Mouse (Mus musculus) spleen, adult 2 months (tissue): ENCODE measurements around the gene Nectin2. TPM values are rescaled to one million over a fixed set of nuclear protein-coding genes. Genes with fewer than 3 reads are reported as not detected.

Experiments
- DNase-seq, 2 experiments: peaks; one replicate each; pipeline versions ENCODE4 v3.0.0 to v3.0.0-alpha.2; 2012 to 2021; ENCODE audit warnings: low spot score in 2 of 2, low read depth in 1 of 2
- H3K27ac ChIP-seq: fragments of 200-500 bp; 2 replicates; pipeline ENCODE4 v1.5.1; 2012; ENCODE audit warnings: low read length, inconsistent platforms; ENCODE audit not compliant: insufficient read depth
- H3K27me3 ChIP-seq: fragments of 200-500 bp; 2 replicates; pipeline ENCODE4 v1.6.1; 2012; ENCODE audit warnings: mild to moderate bottlenecking, moderate library complexity, low read length, inconsistent platforms; ENCODE audit not compliant: control insufficient read depth, insufficient read depth
- H3K36me3 ChIP-seq: fragments of 200-500 bp; 2 replicates; pipeline ENCODE4 v1.6.1; 2012; ENCODE audit warnings: mild to moderate bottlenecking, low read length, inconsistent platforms; ENCODE audit not compliant: control insufficient read depth, insufficient read depth
- H3K4me1 ChIP-seq: fragments of 200-500 bp; 2 replicates; pipeline ENCODE4 v1.6.1; 2011; ENCODE audit warnings: inconsistent platforms; ENCODE audit not compliant: control insufficient read depth, insufficient read depth, insufficient read length
- H3K4me3 ChIP-seq: fragments of 200-500 bp; 2 replicates; pipeline ENCODE4 v1.5.1; 2011; ENCODE audit warnings: mild to moderate bottlenecking, inconsistent platforms; ENCODE audit not compliant: insufficient read depth, insufficient read length; ENCODE audit errors: extremely low read depth
- CTCF ChIP-seq: fragments of 200-500 bp; IDR thresholded peaks from 2 replicates; pipeline ENCODE4 v1.5.1; 2011; ENCODE audit warnings: mild to moderate bottlenecking, inconsistent platforms; ENCODE audit not compliant: insufficient read depth, insufficient read length, insufficient replicate concordance; ENCODE audit errors: extremely low read depth
- POLR2A ChIP-seq: fragments of 200-500 bp; IDR thresholded peaks from 2 replicates; pipeline ENCODE4 v1.6.1; 2011; ENCODE audit warnings: low read depth, low read length, inconsistent platforms
- WGBS: fragments of 180-500 bp; shearing (Covaris S2); methylation state at CpG from one replicate; pipeline ENCODE4 v1.1.7; 2018; 5-methylcytosine and 5-hydroxymethylcytosine counted together
- polyA plus RNA-seq: library from polyadenylated mRNA; depleted of rRNA; stranded (reverse); fragments of >200 nt; gene quantifications from 2 replicates; pipeline ENCODE4 v1.2.3, GENCODE M21; 2012

Gene Nectin2
- polyA plus RNA-seq, 1 experiment = 24.4 TPM

DNA sequence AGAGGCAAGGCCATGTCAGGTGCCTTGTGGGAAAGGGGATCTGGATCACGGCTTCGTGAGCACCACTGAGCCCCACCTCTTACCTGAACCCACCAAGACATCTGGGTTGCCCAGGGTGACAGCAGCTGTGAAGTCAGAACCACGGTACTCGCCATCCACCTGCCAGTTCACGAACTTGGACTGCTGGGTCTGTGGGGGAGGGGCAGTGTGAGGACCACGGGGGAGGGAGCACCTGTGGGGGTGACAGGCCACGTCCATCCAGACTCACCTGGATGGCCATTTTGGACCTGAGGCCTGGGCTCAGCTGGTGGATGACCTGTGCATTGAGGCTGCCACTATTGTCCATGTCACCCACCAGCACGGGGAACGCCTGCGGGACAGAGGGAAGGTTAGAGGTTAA, 39.6 kb downstream of the Nectin2 start:
- WGBS = 97% methylated on average over 10 of the region's 10 CpGs
- no peaks in the 10 kb centered on the region for H3K27me3 ChIP-seq
- no peak for DNase-seq
- H3K4me3 ChIP-seq = no peak overlapping the region
- TF ChIP-seq CTCF (no peak), POLR2A (no peak)
- H3K4me1 ChIP-seq = peaks cover 5% of the 10 kb centered on the region; the same call in 1 of the 2 replicates
- H3K36me3 ChIP-seq = peaks cover 20% of the 10 kb centered on the region
- no peak overlapping the region for H3K27ac ChIP-seq

DNA sequence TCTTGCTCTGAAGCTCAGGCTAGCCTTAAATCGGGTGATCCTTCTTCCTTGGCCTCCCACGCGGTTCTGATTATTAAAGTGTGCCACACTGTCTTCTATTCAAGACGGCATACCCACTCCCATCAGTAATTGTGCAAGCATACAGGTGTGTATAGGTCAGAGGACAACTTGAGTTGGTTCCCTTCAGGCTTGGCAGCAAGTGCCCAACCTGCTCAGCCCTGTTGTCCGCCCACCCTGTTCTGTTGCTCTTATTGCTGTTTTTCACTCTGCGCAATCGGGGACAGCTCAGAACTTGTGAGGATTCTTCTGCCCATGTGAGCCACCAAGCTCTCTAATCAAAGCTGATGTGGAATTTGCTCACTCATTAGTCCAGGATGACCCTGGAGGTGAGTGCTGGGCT, 45.0 kb downstream of the Nectin2 start:
- no peak for DNase-seq
- peaks cover 10% of the 10 kb centered on the region for H3K4me1 ChIP-seq
- WGBS = 96% methylated on average over 7 of the region's 7 CpGs
- no peak overlapping the region for H3K4me3 ChIP-seq
- no peak overlapping the region for H3K27ac ChIP-seq
- no peaks in the 10 kb centered on the region for H3K27me3 ChIP-seq
- no peak for TF ChIP-seq CTCF
- peaks cover 10% of the 10 kb centered on the region for H3K36me3 ChIP-seq

DNA sequence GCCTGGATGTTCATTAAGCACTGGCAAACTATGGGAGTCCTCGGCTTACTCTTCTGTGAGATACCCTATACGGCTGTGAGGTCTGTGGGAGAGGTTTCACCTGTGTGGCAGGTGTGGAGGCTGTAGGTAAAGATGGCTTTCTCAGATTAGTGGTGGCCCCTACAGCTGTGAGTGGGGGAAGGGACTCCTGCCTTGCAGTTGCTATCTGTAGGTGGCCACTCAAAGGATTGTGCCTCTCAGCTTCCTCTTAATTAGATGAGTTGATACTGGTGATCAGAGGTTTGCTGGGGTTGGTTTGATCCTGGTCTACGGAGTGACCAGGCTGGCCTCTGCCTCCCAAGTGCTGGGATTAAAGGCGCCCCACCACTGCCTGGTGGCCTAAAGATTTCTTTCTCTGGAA, 45.8 kb downstream of the Nectin2 start:
- no peak overlapping the region for H3K4me3 ChIP-seq
- TF ChIP-seq POLR2A (no peak), CTCF (no peak)
- no peaks in the 10 kb centered on the region for H3K27me3 ChIP-seq
- DNase-seq = no peak
- no peak overlapping the region for H3K27ac ChIP-seq
- 95% methylated on average over 4 of the region's 4 CpGs for WGBS
- H3K4me1 ChIP-seq = peaks cover 15% of the 10 kb centered on the region
- peaks cover 10% of the 10 kb centered on the region for H3K36me3 ChIP-seq

DNA sequence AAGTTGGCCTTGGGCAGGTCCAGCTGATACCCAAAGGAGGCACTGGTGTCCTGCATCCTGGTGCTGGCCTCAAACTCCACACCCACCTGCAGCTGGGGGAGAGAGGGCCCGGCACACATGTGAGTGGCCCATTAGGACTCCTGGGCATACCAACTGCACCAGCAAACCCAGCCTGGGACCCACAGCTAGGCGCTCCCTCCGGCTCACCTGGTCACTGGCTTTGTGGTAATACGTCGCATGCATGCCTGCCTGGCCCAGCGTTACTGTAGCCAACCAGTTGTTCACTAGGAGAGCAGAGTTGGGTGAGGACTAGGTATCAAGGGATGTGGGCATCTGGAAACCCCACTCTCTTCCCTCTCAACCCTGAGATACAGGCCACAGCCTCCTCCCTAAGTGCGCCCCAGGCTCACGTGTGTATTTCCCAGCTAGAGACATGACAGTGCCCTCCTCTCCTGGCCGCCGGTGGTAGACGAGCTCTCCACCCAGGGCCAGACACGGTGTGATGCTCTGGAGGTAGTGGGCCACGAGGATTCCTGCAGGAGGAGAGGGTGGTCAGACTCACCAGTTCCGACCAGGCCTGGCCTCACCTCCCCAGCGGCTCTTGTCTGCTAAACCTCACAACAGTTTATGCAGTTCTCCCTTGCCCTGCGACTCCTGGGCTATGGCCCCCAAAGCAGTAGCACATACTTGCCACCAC, 47.3 kb downstream of the Nectin2 start:
- Histone ChIP-seq H3K27ac (no peak overlapping the region), H3K4me3 (no peak overlapping the region), H3K27me3 (no peaks in the 10 kb centered on the region), H3K36me3 (peaks cover 7% of the 10 kb centered on the region), H3K4me1 (peaks cover 22% of the 10 kb centered on the region)
- no peak for DNase-seq
- 89% methylated on average over 16 of the region's 16 CpGs for WGBS
- TF ChIP-seq CTCF (no peak), POLR2A (no peak)

DNA sequence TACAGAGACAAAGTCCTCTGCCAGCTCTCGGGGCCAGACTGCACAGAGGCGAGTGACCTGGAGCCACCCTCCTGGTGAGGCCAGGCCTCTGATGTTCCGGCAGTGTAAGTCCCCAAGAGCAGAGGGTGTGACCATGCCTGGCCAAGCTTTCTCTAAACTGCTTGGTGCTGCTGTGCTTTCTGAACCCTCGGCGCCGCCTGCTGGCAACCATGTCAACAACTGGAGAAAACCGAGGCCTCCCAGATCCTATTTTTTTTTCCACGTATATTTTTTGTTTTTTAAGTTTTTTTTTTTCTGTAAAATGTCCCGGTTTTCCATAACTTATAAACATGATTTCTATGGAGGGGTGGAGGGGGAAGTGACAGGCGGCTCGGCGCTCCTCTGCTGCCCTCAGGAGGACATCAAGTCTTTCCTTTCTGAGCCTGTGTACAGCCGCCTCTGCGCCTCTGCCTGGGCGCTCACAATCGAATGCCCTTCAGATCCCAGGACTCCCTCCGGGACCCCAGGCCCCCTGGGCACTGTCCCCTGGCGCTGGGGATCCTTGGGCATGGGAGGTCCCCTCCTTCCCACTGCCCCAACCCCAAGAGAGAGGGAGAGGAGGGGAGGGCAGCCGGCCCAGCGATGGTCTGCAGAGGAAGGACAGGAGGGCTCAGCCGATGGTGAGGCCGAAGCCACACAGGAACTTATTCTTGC, 49.1 kb downstream of the Nectin2 start:
- DNase-seq = peak; percentile 28 to 61
- no peak for TF ChIP-seq POLR2A
- peak; percentile 60; the same call in 1 of the 2 replicates for TF ChIP-seq CTCF
- Histone ChIP-seq H3K27me3 (no peaks in the 10 kb centered on the region), H3K27ac (peak overlapping the region; percentile 81), H3K4me1 (peaks cover 22% of the 10 kb centered on the region), H3K36me3 (peaks cover 12% of the 10 kb centered on the region), H3K4me3 (no peak overlapping the region)
- WGBS = 50% methylated on average over 22 of the region's 22 CpGs

DNA sequence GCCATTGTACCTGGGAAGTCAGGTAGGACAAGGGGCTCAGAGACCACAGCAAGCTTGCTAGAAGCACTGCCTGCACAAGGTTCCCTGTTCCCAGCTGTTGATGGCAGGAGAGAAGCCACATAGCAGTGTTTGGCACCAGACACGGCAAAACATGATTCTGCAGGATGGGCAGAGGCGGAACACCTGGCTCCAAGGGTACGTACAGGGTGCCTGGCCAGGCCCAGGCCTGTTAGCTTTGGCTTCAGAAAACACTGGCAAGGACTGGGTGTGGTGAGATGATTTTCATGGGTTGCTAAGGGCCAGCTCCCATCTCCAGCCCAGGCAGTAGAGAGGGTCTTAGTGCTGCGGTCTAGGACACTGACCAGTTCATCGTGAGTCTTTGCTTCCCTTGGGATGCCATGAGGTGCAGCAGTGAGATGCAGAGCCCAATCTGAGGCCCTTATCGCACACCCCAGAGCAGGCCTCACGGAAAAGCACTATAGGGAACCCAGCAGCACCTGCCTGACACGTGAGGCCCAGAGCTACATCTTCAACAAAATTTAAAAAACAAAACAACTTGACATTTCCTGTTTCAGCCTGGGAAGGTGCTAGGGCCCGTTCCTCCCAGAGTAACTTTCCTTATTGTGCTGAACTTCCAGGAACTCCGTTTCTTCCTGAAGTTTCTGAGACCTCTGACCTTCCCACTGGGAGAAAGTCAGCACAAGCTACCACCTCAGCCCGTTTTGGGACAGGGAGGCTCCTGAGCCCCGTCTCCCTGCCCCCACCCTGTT, 49.8 kb downstream of the Nectin2 start:
- H3K4me3 ChIP-seq = no peak overlapping the region
- H3K36me3 ChIP-seq = peaks cover 11% of the 10 kb centered on the region
- TF ChIP-seq POLR2A (no peak), CTCF (no peak)
- peaks cover 22% of the 10 kb centered on the region for H3K4me1 ChIP-seq
- peak overlapping the region; percentile 81 for H3K27ac ChIP-seq
- no peaks in the 10 kb centered on the region for H3K27me3 ChIP-seq
- peak in 1 of 2 experiments; percentile 25 for DNase-seq
- 56% methylated on average over 12 of the region's 12 CpGs for WGBS
